Mouse (Mus musculus) limb, embryonic 13.5 days (tissue): ENCODE measurements at regions not wholly inside any gene's neighbourhood (a gene's known extent, or its start where the extent isn't known, plus 50 kb on each side); places are given as distances from the start of the nearest gene placed in this dataset.

Experiments
- ATAC-seq: fragments of 200-750 bp; cut with Nextera tagmentation; 2 replicates; pipeline ENCODE4 v1.8.0; 2017; ENCODE audit warnings: low read depth, moderate number of reproducible peaks, moderate TSS enrichment; ENCODE audit not compliant: low FRiP score
- H3K27ac ChIP-seq: fragments of 300-500 bp; sonication (generic); 2 replicates; pipeline ENCODE4 v1.5.1; 2015; ENCODE audit warnings: inconsistent platforms, mild to moderate bottlenecking, moderate library complexity
- H3K27me3 ChIP-seq: fragments of 300-500 bp; sonication (generic); 2 replicates; pipeline ENCODE4 v1.6.1; 2015; ENCODE audit warnings: mild to moderate bottlenecking, inconsistent platforms
- H3K36me3 ChIP-seq: fragments of 300-500 bp; sonication (generic); 2 replicates; pipeline ENCODE4 v1.6.1; 2015; ENCODE audit warnings: inconsistent platforms, mild to moderate bottlenecking, moderate library complexity
- H3K4me1 ChIP-seq: fragments of 300-500 bp; sonication (generic); 2 replicates; pipeline ENCODE4 v1.6.1; 2015; ENCODE audit warnings: inconsistent platforms
- H3K4me2 ChIP-seq: fragments of 300-500 bp; sonication (generic); replicated peaks from 2 replicates; pipeline ENCODE4 v1.6.1; 2015; ENCODE audit warnings: inconsistent platforms, mild to moderate bottlenecking, moderate library complexity
- H3K4me3 ChIP-seq: fragments of 300-500 bp; sonication (generic); 2 replicates; pipeline ENCODE4 v1.5.1; 2015; ENCODE audit warnings: moderate library complexity, mild to moderate bottlenecking, inconsistent platforms
- H3K9ac ChIP-seq: fragments of 300-500 bp; sonication (generic); 2 replicates; pipeline ENCODE4 v1.6.1; 2015; ENCODE audit warnings: mild to moderate bottlenecking, inconsistent platforms
- H3K9me3 ChIP-seq: fragments of 300-500 bp; sonication (generic); 2 replicates; pipeline ENCODE4 v1.6.1; 2016; ENCODE audit warnings: inconsistent platforms
- WGBS: fragments of 180-500 bp; shearing (Covaris S2); methylation state at CpG from one replicate; pipeline ENCODE4 v1.1.7; 2015; 5-methylcytosine and 5-hydroxymethylcytosine counted together

- no peak overlapping the region for H3K9ac ChIP-seq
- H3K27ac ChIP-seq, result no peak overlapping the region
- H3K27me3 ChIP-seq, result no peaks in the 10 kb centered on the region
- no peak overlapping the region for H3K4me3 ChIP-seq
- no peaks in the 10 kb centered on the region for H3K36me3 ChIP-seq
- peaks cover 15% of the 10 kb centered on the region; the same call in 1 of the 2 replicates for H3K4me1 ChIP-seq
- ATAC-seq, result no peak
- WGBS, result 33% methylated on average over 7 of the region's 7 CpGs
- no peak overlapping the region for H3K4me2 ChIP-seq
- no peaks in the 10 kb centered on the region for H3K9me3 ChIP-seq
Measured at GRCm38 (mm10) chr4:84081518-84081917, 556.2 kb downstream of the Ccdc171 start.

DNA sequence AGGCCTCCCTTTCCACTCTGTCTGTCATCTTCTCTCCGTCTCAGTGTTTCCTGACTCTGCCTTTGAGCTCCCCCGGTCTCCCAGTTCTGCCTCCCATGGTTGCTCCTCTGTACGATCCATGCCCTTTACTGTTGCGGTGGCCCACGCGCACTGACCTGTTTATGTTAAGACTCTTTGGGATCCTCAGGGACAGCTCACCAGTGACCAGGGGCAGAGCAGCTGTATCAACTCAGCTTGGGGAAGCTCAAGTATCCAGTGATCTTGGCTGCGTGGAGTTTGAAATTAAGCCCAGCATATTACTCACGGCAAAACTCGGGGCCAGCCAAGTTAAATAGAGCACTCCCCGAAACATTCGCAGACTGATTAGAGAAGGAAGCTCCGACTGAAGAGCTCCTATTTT is 562.8 kb downstream of the Ccdc171 start:
- no peak overlapping the region for H3K9ac ChIP-seq
- no peak overlapping the region for H3K4me3 ChIP-seq
- H3K27ac ChIP-seq, result no peak overlapping the region
- ATAC-seq, result no peak
- no peaks in the 10 kb centered on the region for H3K9me3 ChIP-seq
- H3K4me2 ChIP-seq, result no peak overlapping the region
- H3K36me3 ChIP-seq, result no peaks in the 10 kb centered on the region
- H3K27me3 ChIP-seq, result no peaks in the 10 kb centered on the region
- no peaks in the 10 kb centered on the region; the same call in 1 of the 2 replicates for H3K4me1 ChIP-seq
- WGBS, result 77% methylated on average over 12 of the region's 12 CpGs

DNA sequence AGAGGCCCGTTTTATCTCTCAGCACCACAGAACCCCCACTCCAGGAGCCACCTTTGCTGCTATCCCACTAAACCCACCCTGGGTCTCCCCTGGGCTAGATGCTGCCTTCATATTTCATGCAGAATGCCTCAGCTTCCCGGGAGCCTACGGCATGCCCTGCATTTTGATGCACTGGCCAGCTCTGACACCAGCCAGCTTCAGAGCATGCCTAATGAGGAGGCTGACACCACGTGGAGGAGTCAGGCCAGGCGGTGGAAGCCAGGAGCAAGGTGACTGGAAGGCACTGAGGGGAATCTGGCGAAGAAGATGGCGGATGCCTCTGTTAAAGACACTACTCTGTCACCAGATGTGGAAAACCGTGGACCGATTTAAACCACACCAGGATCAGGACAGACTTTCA is 567.2 kb downstream of the Ccdc171 start:
- peaks cover 14% of the 10 kb centered on the region for H3K4me1 ChIP-seq
- no peaks in the 10 kb centered on the region for H3K27me3 ChIP-seq
- H3K4me3 ChIP-seq, result no peak overlapping the region
- no peak overlapping the region for H3K4me2 ChIP-seq
- H3K9me3 ChIP-seq, result no peaks in the 10 kb centered on the region
- H3K27ac ChIP-seq, result no peak overlapping the region
- no peak overlapping the region for H3K9ac ChIP-seq
- 71% methylated on average over 9 of the region's 9 CpGs for WGBS
- ATAC-seq, result no peak
- H3K36me3 ChIP-seq, result no peaks in the 10 kb centered on the region

- WGBS, result 80% methylated on average over 3 of the region's 3 CpGs
- no peak overlapping the region for H3K9ac ChIP-seq
- no peak overlapping the region for H3K4me3 ChIP-seq
- H3K9me3 ChIP-seq, result no peaks in the 10 kb centered on the region
- no peaks in the 10 kb centered on the region for H3K27me3 ChIP-seq
- no peak for ATAC-seq
- no peaks in the 10 kb centered on the region for H3K36me3 ChIP-seq
- H3K4me1 ChIP-seq, result peaks cover 29% of the 10 kb centered on the region
- no peak overlapping the region for H3K27ac ChIP-seq
- no peak overlapping the region for H3K4me2 ChIP-seq
Measured at GRCm38 (mm10) chr4:84095237-84095636, 569.9 kb downstream of the Ccdc171 start.

- H3K9ac ChIP-seq, result no peak overlapping the region
- no peaks in the 10 kb centered on the region for H3K27me3 ChIP-seq
- no peak overlapping the region for H3K4me3 ChIP-seq
- H3K4me1 ChIP-seq, result peaks cover 33% of the 10 kb centered on the region
- WGBS, result 64% methylated on average over 4 of the region's 4 CpGs
- no peaks in the 10 kb centered on the region for H3K36me3 ChIP-seq
- no peak overlapping the region for H3K4me2 ChIP-seq
- H3K9me3 ChIP-seq, result no peaks in the 10 kb centered on the region
- no peak for ATAC-seq
- H3K27ac ChIP-seq, result no peak overlapping the region
Measured at GRCm38 (mm10) chr4:84096081-84096480, 570.7 kb downstream of the Ccdc171 start.

GRCm38 (mm10) chr4:84099071-84099470 is 573.7 kb downstream of the Ccdc171 start:
- Histone ChIP-seq H3K36me3 (no peaks in the 10 kb centered on the region), H3K4me3 (no peak overlapping the region), H3K4me1 (peaks cover 56% of the 10 kb centered on the region), H3K27ac (no peak overlapping the region), H3K9ac (no peak overlapping the region), H3K4me2 (no peak overlapping the region), H3K27me3 (no peaks in the 10 kb centered on the region), H3K9me3 (no peaks in the 10 kb centered on the region)
- no peak for ATAC-seq
- 80% methylated on average over 8 of the region's 8 CpGs for WGBS

- no peak overlapping the region for H3K4me2 ChIP-seq
- H3K9ac ChIP-seq, result no peak overlapping the region
- no peaks in the 10 kb centered on the region for H3K36me3 ChIP-seq
- H3K4me1 ChIP-seq, result peaks cover 44% of the 10 kb centered on the region
- no peak overlapping the region for H3K4me3 ChIP-seq
- H3K9me3 ChIP-seq, result no peaks in the 10 kb centered on the region
- H3K27me3 ChIP-seq, result no peaks in the 10 kb centered on the region
- H3K27ac ChIP-seq, result no peak overlapping the region
- whole genome bisulfite sequencing, result 89% methylated on average over 6 of the region's 6 CpGs
- no peak for ATAC-seq
Measured at GRCm38 (mm10) chr4:84101923-84102322, 573.2 kb downstream of the Bnc2 start.

GRCm38 (mm10) chr4:84102736-84103135 is 572.3 kb downstream of the Bnc2 start:
- Histone ChIP-seq H3K9ac (no peak overlapping the region), H3K27ac (no peak overlapping the region), H3K9me3 (no peaks in the 10 kb centered on the region), H3K36me3 (no peaks in the 10 kb centered on the region), H3K27me3 (no peaks in the 10 kb centered on the region), H3K4me2 (peak overlapping the region; percentile 11; the same call in 1 of the 2 replicates), H3K4me1 (peaks cover 40% of the 10 kb centered on the region), H3K4me3 (no peak overlapping the region)
- no peak for ATAC-seq
- 27% methylated on average over 11 of the region's 11 CpGs for WGBS

- Histone ChIP-seq H3K27me3 (no peaks in the 10 kb centered on the region), H3K4me2 (no peak overlapping the region), H3K4me1 (peaks cover 19% of the 10 kb centered on the region)
Measured at GRCm38 (mm10) chr4:84108592-84108991, 566.5 kb downstream of the Bnc2 start.

DNA sequence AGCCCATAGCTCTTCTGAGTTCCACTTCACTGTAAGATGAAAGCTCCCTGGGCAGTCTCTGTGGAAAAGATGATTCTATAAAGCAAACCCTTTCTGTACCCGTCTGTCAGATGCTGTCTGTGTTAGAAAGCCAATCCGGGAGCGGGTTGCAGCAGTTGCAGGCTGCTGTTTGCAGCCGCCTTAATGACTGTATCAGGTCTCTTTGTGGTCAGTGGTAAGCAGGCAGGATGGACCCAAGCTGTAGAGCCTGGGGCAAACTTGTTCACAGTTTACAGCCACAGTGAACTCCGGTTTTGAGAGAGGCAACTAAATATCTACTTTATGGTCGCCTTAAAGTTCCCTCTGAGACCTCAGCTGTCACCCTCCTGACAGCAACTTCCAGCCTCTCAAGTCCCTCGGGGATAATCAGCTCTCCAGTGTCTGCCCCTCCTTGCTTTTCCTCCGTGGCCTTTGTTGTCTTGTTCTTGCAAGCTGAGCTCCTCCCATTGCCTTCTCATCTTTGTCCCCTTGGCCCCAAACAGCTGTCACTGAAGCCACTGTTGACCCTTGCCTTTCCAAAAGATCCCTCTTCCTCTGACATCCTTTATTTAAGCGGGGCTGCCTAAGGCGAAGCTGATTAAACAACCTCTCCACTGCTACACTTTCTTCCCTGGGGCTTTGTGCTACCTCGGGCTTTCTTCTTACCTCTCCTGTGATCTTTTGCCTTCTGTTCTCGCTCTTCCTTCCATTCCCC is 565.1 kb downstream of the Bnc2 start:
- H3K4me1 ChIP-seq, result peaks cover 15% of the 10 kb centered on the region; the same call in 1 of the 2 replicates
- H3K4me2 ChIP-seq, result no peak overlapping the region
- no peak for ATAC-seq
- H3K4me3 ChIP-seq, result no peak overlapping the region
- WGBS, result 16% methylated on average over 12 of the region's 12 CpGs
- no peak overlapping the region for H3K9ac ChIP-seq
- H3K27me3 ChIP-seq, result no peaks in the 10 kb centered on the region
- H3K9me3 ChIP-seq, result no peaks in the 10 kb centered on the region
- H3K36me3 ChIP-seq, result no peaks in the 10 kb centered on the region
- H3K27ac ChIP-seq, result no peak overlapping the region

More at GRCm38 (mm10) chr4:84108592-84108991, 566.5 kb downstream of the Bnc2 start:
- ATAC-seq, result no peak
- Histone ChIP-seq H3K36me3 (no peaks in the 10 kb centered on the region), H3K9me3 (no peaks in the 10 kb centered on the region), H3K27ac (no peak overlapping the region), H3K4me3 (no peak overlapping the region), H3K9ac (no peak overlapping the region)
- WGBS, result 76% methylated on average over 6 of the region's 6 CpGs

DNA sequence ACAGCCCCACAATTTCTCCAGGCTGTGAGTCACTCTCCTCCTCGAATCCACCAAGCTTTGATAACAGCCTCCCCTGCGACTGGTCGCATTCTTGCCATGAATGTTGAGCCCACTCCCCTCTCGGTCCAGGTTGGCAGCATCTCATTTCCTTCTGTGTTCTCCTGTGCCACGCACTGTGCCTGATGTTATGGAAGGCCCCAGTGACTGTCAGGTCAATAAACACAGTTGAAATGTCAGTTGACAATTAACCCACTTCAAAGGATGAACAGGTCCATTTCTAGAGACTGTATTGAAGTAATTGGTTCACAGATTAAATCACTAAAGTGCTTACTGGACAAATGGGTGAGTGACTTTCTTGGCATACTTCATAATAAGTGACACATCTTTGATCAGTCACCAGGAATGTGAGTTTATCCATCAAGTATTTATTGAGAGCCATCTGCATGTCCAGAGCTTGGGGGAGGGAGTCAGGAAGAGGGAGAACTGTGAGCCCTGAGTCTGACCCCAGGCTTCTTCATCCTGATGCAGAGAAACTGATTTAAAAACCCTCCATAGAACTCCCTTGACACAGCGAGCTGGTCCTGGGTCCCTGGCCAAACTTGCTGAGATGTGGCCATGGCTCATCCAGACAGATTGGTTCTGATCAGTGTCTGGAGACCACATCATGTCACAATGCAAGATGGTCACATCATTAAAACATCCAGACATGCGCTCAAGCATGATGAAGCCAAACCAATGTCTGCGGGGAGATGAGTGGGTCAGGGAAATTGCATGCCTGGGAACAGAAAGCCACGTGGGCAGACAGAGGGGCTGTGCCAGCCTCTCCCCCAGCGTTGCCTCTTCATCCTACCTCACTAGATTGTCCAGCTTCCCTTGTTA is 560.7 kb downstream of the Bnc2 start:
- no peak for ATAC-seq

DNA sequence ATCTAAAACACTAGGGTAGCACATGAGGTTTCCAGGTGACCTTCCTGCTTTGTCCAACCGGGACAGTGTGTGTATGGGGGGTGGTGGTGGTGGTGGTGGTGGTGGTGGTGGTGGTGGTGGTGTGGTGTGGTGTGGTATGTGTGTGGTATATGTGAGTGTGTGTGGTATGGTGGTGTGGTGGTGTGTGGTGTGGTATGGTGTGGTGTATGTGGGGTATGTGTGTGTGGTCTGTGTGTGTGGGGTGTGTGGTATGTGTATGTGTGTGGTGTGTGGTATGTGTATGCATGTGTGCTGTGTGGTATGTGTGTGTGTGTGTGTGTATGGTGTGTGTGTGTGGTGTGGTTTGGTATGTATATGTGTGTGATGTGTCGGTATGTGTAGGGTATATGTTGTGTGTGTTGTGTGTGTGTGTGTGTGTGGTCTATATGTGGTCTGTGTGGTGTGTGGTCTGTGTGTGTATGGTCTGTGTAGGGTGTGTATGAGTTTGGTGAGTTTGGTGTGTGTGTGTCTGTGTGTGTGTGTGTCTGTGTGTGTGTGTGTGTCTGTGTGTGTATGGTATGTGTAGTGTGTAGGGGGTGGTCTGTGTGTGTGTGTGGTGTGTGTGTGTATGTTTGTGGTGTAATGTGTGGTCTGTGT is 556.7 kb downstream of the Bnc2 start:
- ATAC-seq, result peak; percentile 29; the same call in 1 of the 2 replicates
- WGBS, result 89% methylated on average over 2 of the region's 2 CpGs

More for the DNA sequence above, 560.7 kb downstream of the Bnc2 start:
- Histone ChIP-seq H3K27me3 (no peaks in the 10 kb centered on the region), H3K4me1 (peaks cover 20% of the 10 kb centered on the region), H3K4me3 (no peak overlapping the region), H3K9ac (no peak overlapping the region), H3K36me3 (no peaks in the 10 kb centered on the region), H3K27ac (no peak overlapping the region), H3K4me2 (no peak overlapping the region), H3K9me3 (no peaks in the 10 kb centered on the region)
- WGBS, result 76% methylated on average over 10 of the region's 10 CpGs

More for the DNA sequence above, 556.7 kb downstream of the Bnc2 start:
- peaks cover 34% of the 10 kb centered on the region for H3K4me1 ChIP-seq
- H3K4me2 ChIP-seq, result no peak overlapping the region
- H3K9me3 ChIP-seq, result no peaks in the 10 kb centered on the region
- H3K27ac ChIP-seq, result no peak overlapping the region; the same call in 1 of the 2 replicates
- H3K9ac ChIP-seq, result no peak overlapping the region
- H3K27me3 ChIP-seq, result peaks cover 6% of the 10 kb centered on the region; the same call in 1 of the 2 replicates
- no peaks in the 10 kb centered on the region for H3K36me3 ChIP-seq
- H3K4me3 ChIP-seq, result no peak overlapping the region
